ENCODE assay signal across 12 mouse cellular contexts in genomic region chr10:67966102-67966501, GRCm38 (mm10). TPM values are rescaled to one million over a fixed set of nuclear protein-coding genes. Genes with fewer than 3 reads are reported as not detected.
DNase-seq lines count a peak whose midpoint lies in the region; ATAC-seq and TF ChIP-seq lines count a peak whose summit lies in the region.
"Had no signal": no experiment of that assay in that cellular context is flagged by ENCODE, and none has a peak within 500 bp of the region (broad histone marks: within the 10 kb centered on the region; RNA-seq: fewer than 3 reads in every experiment).

No protein-coding gene starts in this region.

- no peak overlapping the region for H3K9ac ChIP-seq in midbrain, postnatal 0 days (replicated peaks; ENCODE audit: low read length, poor library complexity, severe bottlenecking)
- H3K9ac ChIP-seq in midbrain, embryonic 15.5 days: no peak overlapping the region
- H3K9ac ChIP-seq in hindbrain, embryonic 15.5 days: no peak overlapping the region
- H3K9ac ChIP-seq: heart, embryonic 13.5 days had no signal

- H3K4me3 ChIP-seq in midbrain, postnatal 0 days (ENCODE audit: low read depth, low read length): no peak overlapping the region
- H3K4me3 ChIP-seq in midbrain, embryonic 15.5 days: no peak overlapping the region
- H3K4me3 ChIP-seq in hindbrain, embryonic 15.5 days: no peak overlapping the region
- H3K4me3 ChIP-seq: heart, embryonic 13.5 days had no signal

- WGBS in midbrain, postnatal 0 days: 23% methylated on average over 6 of the region's 6 CpGs
- WGBS in midbrain, embryonic 15.5 days: 23% methylated on average over 6 of the region's 6 CpGs
- WGBS in hindbrain, embryonic 15.5 days: 16% methylated on average over 6 of the region's 6 CpGs

- no peaks in the 10 kb centered on the region for H3K9me3 ChIP-seq in midbrain, postnatal 0 days (ENCODE audit: low read length)
- no peaks in the 10 kb centered on the region for H3K9me3 ChIP-seq in midbrain, embryonic 15.5 days
- no peaks in the 10 kb centered on the region for H3K9me3 ChIP-seq in hindbrain, embryonic 15.5 days
- H3K9me3 ChIP-seq: heart, embryonic 13.5 days had no signal

- DNase-seq in embryo, embryonic 10 days (ENCODE audit: low spot score): peak; percentile 12
- no peak for DNase-seq in embryo, embryonic 11 days
- DNase-seq in kidney, postnatal 10 days: peak; percentile 21
- no peak for DNase-seq in kidney, adult 11 months
- peak; percentile 11 for DNase-seq in midbrain, postnatal 0 days (ENCODE audit: low spot score)
- no peak for DNase-seq in spleen, postnatal 4 days (ENCODE audit: low spot score in 2 of 2)
- DNase-seq: adrenal gland, postnatal 10 days; lung, postnatal 14 days had no signal

- no peak for ATAC-seq in midbrain, postnatal 0 days (ENCODE audit: low FRiP score)
- ATAC-seq in midbrain, embryonic 15.5 days (replicated peaks): no peak
- ATAC-seq in hindbrain, embryonic 15.5 days (ENCODE audit: low FRiP score, low read depth): no peak

- no peaks in the 10 kb centered on the region for H3K27me3 ChIP-seq in midbrain, postnatal 0 days (ENCODE audit: insufficient read depth, low read length)
- H3K27me3 ChIP-seq in midbrain, embryonic 15.5 days (replicated peaks): no peaks in the 10 kb centered on the region
- H3K27me3 ChIP-seq in hindbrain, embryonic 15.5 days: no peaks in the 10 kb centered on the region
- H3K27me3 ChIP-seq: heart, embryonic 13.5 days had no signal

- TF ChIP-seq CTCF in midbrain, postnatal 0 days (IDR thresholded peaks at IDR 0.05): no peak

- no peak overlapping the region for H3K4me2 ChIP-seq in midbrain, postnatal 0 days (ENCODE audit: low read depth, low read length, poor library complexity, severe bottlenecking)
- H3K4me2 ChIP-seq in midbrain, embryonic 15.5 days: no peak overlapping the region
- no peak overlapping the region for H3K4me2 ChIP-seq in hindbrain, embryonic 15.5 days
- H3K4me2 ChIP-seq: heart, embryonic 13.5 days had no signal

- H3K4me1 ChIP-seq in midbrain, postnatal 0 days (ENCODE audit: insufficient read depth, low read length): no peaks in the 10 kb centered on the region
- peaks cover 4% of the 10 kb centered on the region; the same call in 1 of the 2 replicates for H3K4me1 ChIP-seq in midbrain, embryonic 15.5 days
- no peaks in the 10 kb centered on the region for H3K4me1 ChIP-seq in hindbrain, embryonic 15.5 days (replicated peaks)
- H3K4me1 ChIP-seq: heart, embryonic 13.5 days had no signal

- no peak overlapping the region for H3K27ac ChIP-seq in midbrain, postnatal 0 days (ENCODE audit: low read depth, low read length)
- no peak overlapping the region for H3K27ac ChIP-seq in midbrain, embryonic 15.5 days
- H3K27ac ChIP-seq in hindbrain, embryonic 15.5 days (replicated peaks): 0 out of 2 replicates have a peak overlapping the region, but pooled peaks have one; percentile 20
- H3K27ac ChIP-seq: heart, embryonic 13.5 days had no signal

- H3K36me3 ChIP-seq in midbrain, postnatal 0 days (ENCODE audit: insufficient read depth, low read length): no peaks in the 10 kb centered on the region
- H3K36me3 ChIP-seq in midbrain, embryonic 15.5 days (replicated peaks): no peaks in the 10 kb centered on the region
- no peaks in the 10 kb centered on the region for H3K36me3 ChIP-seq in hindbrain, embryonic 15.5 days
- H3K36me3 ChIP-seq: heart, embryonic 13.5 days had no signal

RNA-seq across cellular contexts. Expression of gene Rtkn2, which starts 13.3 kb away (rescaled TPM):
- 2.4 and 3.0 TPM in 2 replicates for total RNA-seq in midbrain, postnatal 0 days (2014; rRNA removed)
- polyA plus RNA-seq in midbrain, postnatal 0 days (2015; fragmentation: Nextera tagmentation; extraction: Ambion mirVana): 2.8 TPM in 2 replicates
- 3.7 and 3.9 TPM in 2 replicates for polyA plus RNA-seq in midbrain, embryonic 15.5 days (2015; fragmentation: Nextera tagmentation; extraction: Ambion mirVana)
- polyA plus RNA-seq in hindbrain, embryonic 15.5 days (2015; fragmentation: Nextera tagmentation; extraction: Ambion mirVana): 4.3 and 5.6 TPM in 2 replicates

RNA-seq across cellular contexts. Expression of gene Zfp365, which starts 53.6 kb away (rescaled TPM):
- total RNA-seq in midbrain, postnatal 0 days (2014; rRNA removed): 15.2 and 17.4 TPM in 2 replicates
- polyA plus RNA-seq in midbrain, postnatal 0 days (2015; fragmentation: Nextera tagmentation; extraction: Ambion mirVana): 7.9 and 9.1 TPM in 2 replicates
- polyA plus RNA-seq in midbrain, embryonic 15.5 days (2015; fragmentation: Nextera tagmentation; extraction: Ambion mirVana): 5.4 and 5.8 TPM in 2 replicates
- polyA plus RNA-seq in hindbrain, embryonic 15.5 days (2015; fragmentation: Nextera tagmentation; extraction: Ambion mirVana): 6.0 and 6.1 TPM in 2 replicates
- total RNA-seq: MEL had no signal

Comparison
In these comparisons a context has a peak if more than half of its experiments do, and no peak if none do; other contexts are left out.
1. DNase-seq: peak in embryo, embryonic 10 days (single experiment), kidney, postnatal 10 days (single experiment) and midbrain, postnatal 0 days (single experiment); none in embryo, embryonic 11 days (single experiment), kidney, adult 11 months (single experiment) and spleen, postnatal 4 days (0 of 2).